Mouse (Mus musculus): ENCODE measurements around the gene Hsd17b2. TPM values are rescaled to one million over a fixed set of nuclear protein-coding genes. Genes with fewer than 3 reads are reported as not detected.

The Hsd17b2 gene
- under 1 TPM in 1 of 2 experiments, not detected in 1; 0.27 TPM for total RNA-seq (2021)
- long read RNA-seq, experiment 1, result 0 reads
- long read RNA-seq, experiment 2, partial matches to known transcripts, result 0 of 1 reads
- long read RNA-seq, experiment 2, other reads (novel, unspliced or antisense), result 0 of 1 reads

- H3K27ac ChIP-seq, result no peak within 1 kb of the TSS
- no peak within 1 kb of the TSS for H3K4me3 ChIP-seq
- no peak for DNase-seq (ENCODE audit: low spot score in 2 of 2)
- TF ChIP-seq CTCF (conservative IDR thresholded peaks at IDR 0.05), result no peak
Observed at GRCm38 (mm10) chr8:117701859-117702258, at the start of gene Hsd17b2. Gene Hsd17b2, plus strand, starts transcription at chr8:117701904.

- no peak for DNase-seq (ENCODE audit: low spot score in 2 of 2)
- no peak for TF ChIP-seq CTCF (conservative IDR thresholded peaks at IDR 0.05)
- H3K27ac ChIP-seq, result no peak overlapping the region
- H3K4me3 ChIP-seq, result no peak overlapping the region
Observed at GRCm38 (mm10) chr8:117652318-117652717, 49.4 kb upstream of the Hsd17b2 start.

GRCm38 (mm10) chr8:117658990-117659389 is 42.7 kb upstream of the Hsd17b2 start:
- DNase-seq (ENCODE audit: low spot score in 2 of 2), result no peak
- H3K4me3 ChIP-seq, result no peak overlapping the region
- peak; percentile 37 for TF ChIP-seq CTCF (conservative IDR thresholded peaks at IDR 0.05)
- no peak overlapping the region for H3K27ac ChIP-seq

GRCm38 (mm10) chr8:117660358-117661031 is 41.2 kb upstream of the Hsd17b2 start:
- 0 out of 2 replicates have a peak, but pooled peaks have one; percentile 4 for TF ChIP-seq CTCF (conservative IDR thresholded peaks at IDR 0.05)
- H3K27ac ChIP-seq, result no peak overlapping the region
- H3K4me3 ChIP-seq, result no peak overlapping the region
- peak; percentile 13 to 50 for DNase-seq (ENCODE audit: low spot score in 2 of 2)

- no peak overlapping the region for H3K4me3 ChIP-seq
- DNase-seq (ENCODE audit: low spot score in 2 of 2), result no peak
- no peak for TF ChIP-seq CTCF (conservative IDR thresholded peaks at IDR 0.05)
- H3K27ac ChIP-seq, result no peak overlapping the region
Observed at GRCm38 (mm10) chr8:117667349-117668124, 34.2 kb upstream of the Hsd17b2 start.

DNA sequence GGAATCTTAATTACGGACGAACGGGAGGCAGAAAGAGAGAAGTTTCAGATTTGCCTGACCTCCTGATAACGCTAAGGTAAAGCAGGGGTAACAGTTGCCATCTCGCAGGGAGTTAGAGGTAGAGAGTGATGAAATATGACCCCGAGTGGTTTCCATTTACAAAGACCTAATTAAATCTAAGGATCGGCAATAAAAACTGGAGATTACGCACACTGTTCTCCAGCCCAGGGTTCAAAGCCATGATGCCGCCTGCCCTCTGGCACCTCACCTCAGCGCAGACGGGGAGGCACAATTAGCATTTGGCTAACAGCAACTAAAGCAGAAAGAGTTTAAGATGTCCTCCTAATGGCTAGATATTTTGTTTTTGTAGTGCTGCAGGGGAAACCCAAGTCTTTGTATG is 31.2 kb upstream of the Hsd17b2 start:
- H3K27ac ChIP-seq, result no peak overlapping the region
- H3K4me3 ChIP-seq, result no peak overlapping the region
- no peak for TF ChIP-seq CTCF (conservative IDR thresholded peaks at IDR 0.05)
- no peak for DNase-seq (ENCODE audit: low spot score in 2 of 2)

DNA sequence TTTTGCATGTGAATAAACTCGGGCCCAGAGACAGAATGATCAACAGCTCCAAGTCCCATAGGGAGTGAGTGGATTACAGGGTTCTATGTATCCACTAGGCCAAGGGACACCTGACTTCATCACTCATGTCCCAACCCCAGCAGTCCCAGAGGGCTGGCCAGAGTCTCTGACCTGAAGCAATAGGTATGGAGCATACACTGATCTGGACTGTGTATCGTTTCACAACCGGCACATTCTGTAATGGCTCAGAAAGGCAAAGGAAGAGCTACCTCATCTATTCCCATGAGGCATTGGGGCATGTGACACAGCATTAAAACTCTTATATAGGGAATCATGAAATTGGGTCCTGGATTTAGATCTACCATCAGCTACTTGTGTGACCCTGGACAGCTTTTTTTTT is 29.1 kb upstream of the Hsd17b2 start:
- DNase-seq (ENCODE audit: low spot score in 2 of 2), result no peak
- Histone ChIP-seq H3K4me3 (no peak overlapping the region), H3K27ac (no peak overlapping the region)
- TF ChIP-seq CTCF (conservative IDR thresholded peaks at IDR 0.05), result no peak

DNA sequence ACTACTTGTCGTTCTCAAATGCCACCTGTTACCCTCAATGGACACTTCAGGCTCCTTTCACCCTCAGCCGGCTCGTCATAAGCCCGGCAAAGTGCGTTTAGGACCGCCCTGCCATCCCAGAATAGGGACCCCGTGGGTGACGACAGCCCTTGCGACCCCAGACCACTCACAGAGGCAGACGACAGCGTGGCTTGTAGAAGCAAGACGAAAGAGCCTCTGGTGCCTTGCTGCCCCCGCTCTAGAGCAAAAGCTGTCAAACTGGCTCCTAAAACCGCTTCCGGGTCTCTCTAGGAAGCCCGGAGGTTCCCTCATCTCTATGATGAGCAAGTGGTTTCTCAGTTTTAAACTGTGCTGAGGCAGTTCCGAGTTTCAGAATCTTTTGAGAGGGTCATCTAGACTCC is 28.3 kb upstream of the Hsd17b2 start, which contains the start of gene Sdr42e1:
TSS of gene Sdr42e1 (minus strand) at position 260 of the 401 bp plus-strand sequence.
- Histone ChIP-seq H3K27ac (peak within 1 kb of the TSS; percentile 61), H3K4me3 (peak within 1 kb of the TSS; percentile 65)
- DNase-seq (ENCODE audit: low spot score in 2 of 2), result peak; percentile 53
- TF ChIP-seq CTCF (conservative IDR thresholded peaks at IDR 0.05), result no peak

- no peak overlapping the region for H3K4me3 ChIP-seq
- TF ChIP-seq CTCF (conservative IDR thresholded peaks at IDR 0.05), result no peak
Observed at GRCm38 (mm10) chr8:117675171-117675570, 26.5 kb upstream of the Hsd17b2 start.

GRCm38 (mm10) chr8:117676460-117676859 is 25.2 kb upstream of the Hsd17b2 start:
- DNase-seq (ENCODE audit: low spot score in 2 of 2), result no peak
- no peak overlapping the region for H3K4me3 ChIP-seq
- no peak overlapping the region for H3K27ac ChIP-seq
- no peak for TF ChIP-seq CTCF (conservative IDR thresholded peaks at IDR 0.05)

More at GRCm38 (mm10) chr8:117675171-117675570, 26.5 kb upstream of the Hsd17b2 start:
- no peak for DNase-seq (ENCODE audit: low spot score in 2 of 2)
- no peak overlapping the region for H3K27ac ChIP-seq

DNA sequence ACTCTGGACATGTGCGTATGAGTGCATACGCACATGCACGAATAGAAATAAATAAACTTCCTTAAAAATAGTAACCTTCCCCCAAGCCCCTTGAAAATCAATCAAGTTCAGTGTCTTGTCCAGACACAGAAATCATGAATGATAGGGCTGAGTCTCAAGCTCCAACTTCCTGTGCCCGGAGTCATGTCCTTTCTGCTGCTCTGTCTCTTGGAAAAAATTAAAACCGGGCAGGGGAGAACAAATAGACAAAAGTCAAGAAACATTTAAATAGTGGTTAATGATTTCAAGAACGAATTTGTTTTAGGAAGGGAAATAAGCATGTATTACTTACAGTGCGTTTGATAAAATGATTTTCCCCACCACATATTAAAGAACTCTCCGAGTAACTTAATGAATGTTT is 24.7 kb upstream of the Hsd17b2 start:
- no peak overlapping the region for H3K4me3 ChIP-seq
- H3K27ac ChIP-seq, result no peak overlapping the region
- TF ChIP-seq CTCF (conservative IDR thresholded peaks at IDR 0.05), result no peak
- no peak for DNase-seq (ENCODE audit: low spot score in 2 of 2)

DNA sequence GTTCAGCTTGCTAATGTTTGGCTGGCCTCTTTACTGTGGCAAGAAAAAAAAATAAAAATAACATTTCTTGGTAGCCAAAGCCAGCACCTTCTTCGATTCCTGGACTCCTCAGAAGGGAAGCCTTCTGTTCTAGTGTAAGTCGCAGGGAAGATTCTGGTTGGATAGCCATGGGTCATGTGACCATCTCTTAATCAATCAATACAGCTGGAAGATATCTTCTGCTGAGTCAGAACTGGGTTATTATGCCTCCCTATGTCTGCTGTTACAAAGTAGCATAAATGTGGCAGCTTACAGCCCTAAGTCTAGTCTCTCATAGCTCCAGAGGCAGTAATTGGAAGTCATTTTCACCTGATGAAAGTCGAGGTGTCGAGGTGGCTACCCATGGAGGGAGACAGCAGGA is 23.1 kb upstream of the Hsd17b2 start:
- no peak for TF ChIP-seq CTCF (conservative IDR thresholded peaks at IDR 0.05)
- Histone ChIP-seq H3K27ac (no peak overlapping the region), H3K4me3 (no peak overlapping the region)
- DNase-seq (ENCODE audit: low spot score in 2 of 2), result no peak

- no peak for DNase-seq (ENCODE audit: low spot score in 2 of 2)
- no peak overlapping the region for H3K27ac ChIP-seq
- no peak overlapping the region for H3K4me3 ChIP-seq
- no peak for TF ChIP-seq CTCF (conservative IDR thresholded peaks at IDR 0.05)
Observed at GRCm38 (mm10) chr8:117683925-117684472, 17.7 kb upstream of the Hsd17b2 start.
